Mouse (Mus musculus): ENCODE measurements at regions not wholly inside any gene's neighbourhood (a gene's known extent, or its start where the extent isn't known, plus 50 kb on each side); places are given as distances from the start of the nearest gene placed in this dataset.

- TF ChIP-seq CTCF (IDR thresholded peaks at IDR 0.05; ENCODE audit: low read depth, low read length) = no peak
- TF ChIP-seq POLR2A (IDR thresholded peaks at IDR 0.05; ENCODE audit: extremely low read depth, insufficient read depth, low read length) = no peak
Measured at GRCm38 (mm10) chr17:47197957-47198356, 170.7 kb upstream of the Mrps10 start.

All from liver, adult 2 months (tissue).